Mouse (Mus musculus) urinary bladder, adult 2 months (tissue): Measurements from ENCODE around the gene Ihh. TPM values are rescaled to one million over a fixed set of nuclear protein-coding genes. Genes with fewer than 3 reads are reported as not detected.
A peak's percentile ranks its signal among the peaks of the same experiment; 100 is the strongest.

Experiments used
- DNase-seq: peaks from one replicate; pipeline ENCODE4 v3.0.0; 2022; ENCODE audit warnings: low spot score
- polyA plus RNA-seq: library from polyadenylated mRNA; depleted of rRNA; stranded (reverse); fragments of >200 nt; gene quantifications from 2 replicates; pipeline ENCODE4 v1.2.3, GENCODE M21; 2012; rRNA removed

Ihh gene
- 0.16 and 0.21 TPM in 2 replicates for polyA plus RNA-seq

- no peak for DNase-seq
Observed at GRCm38 (mm10) chr1:74951556-74952210, at the start of gene Ihh. Gene Ihh, minus strand, starts transcription at chr1:74951672.

GRCm38 (mm10) chr1:75001183-75001582, 49.7 kb upstream of the Ihh start:
- DNase-seq, result no peak

GRCm38 (mm10) chr1:75000496-75000895, 49.0 kb upstream of the Ihh start:
- DNase-seq, result no peak

- no peak for DNase-seq
Observed at GRCm38 (mm10) chr1:74999173-74999572, 47.7 kb upstream of the Ihh start.

GRCm38 (mm10) chr1:74997231-74997630, 45.8 kb upstream of the Ihh start:
- DNase-seq, result no peak

- DNase-seq, result no peak
Observed at GRCm38 (mm10) chr1:74977001-74977400, 25.5 kb upstream of the Ihh start.

- no peak for DNase-seq
Observed at GRCm38 (mm10) chr1:74975936-74976335, 24.5 kb upstream of the Ihh start.

- no peak for DNase-seq
Observed at GRCm38 (mm10) chr1:74973590-74973989, 22.1 kb upstream of the Ihh start.

GRCm38 (mm10) chr1:74971353-74972050, 20.0 kb upstream of the Ihh start:
- no peak for DNase-seq

- no peak for DNase-seq
Observed at GRCm38 (mm10) chr1:74967962-74968580, 16.6 kb upstream of the Ihh start.

- DNase-seq, result peak; percentile 58
Observed at GRCm38 (mm10) chr1:74964494-74965215, 13.2 kb upstream of the Ihh start.

- no peak for DNase-seq
Observed at GRCm38 (mm10) chr1:74962853-74963227, 11.4 kb upstream of the Ihh start.

GRCm38 (mm10) chr1:74962126-74962852, 10.8 kb upstream of the Ihh start:
- no peak for DNase-seq

GRCm38 (mm10) chr1:74961722-74962121, 10.2 kb upstream of the Ihh start:
- no peak for DNase-seq

GRCm38 (mm10) chr1:74960059-74960458, 8.6 kb upstream of the Ihh start:
- DNase-seq, result no peak

- no peak for DNase-seq
Observed at GRCm38 (mm10) chr1:74950576-74951490, 639 bp downstream of the Ihh start.

- no peak for DNase-seq
Observed at GRCm38 (mm10) chr1:74950066-74950465, 1.4 kb downstream of the Ihh start.

- no peak for DNase-seq
Observed at GRCm38 (mm10) chr1:74949666-74950050, 1.8 kb downstream of the Ihh start.

- peak; percentile 63 for DNase-seq
Observed at GRCm38 (mm10) chr1:74948784-74949665, 2.4 kb downstream of the Ihh start.
